In genomic region chr14:105730786-105731185, GRCm38 (mm10) we compare ENCODE assay signal across 8 mouse cellular contexts.
DNase-seq lines count a peak whose midpoint lies in the region; ATAC-seq and TF ChIP-seq lines count a peak whose summit lies in the region.

No protein-coding gene starts in this region.

- peak; percentile 29 for DNase-seq in kidney, adult 11 months
- peak; percentile 71 for DNase-seq in cerebellum, adult 11-12 months
- DNase-seq in kidney, adult 18-20 months = peak; percentile 27
- peak; percentile 79 for DNase-seq in lung, postnatal 0 days (ENCODE audit: low spot score)
- no peak for DNase-seq in layer of hippocampus, postnatal 10 days (ENCODE audit: low spot score in 2 of 2)

- no peak overlapping the region for H3K4me2 ChIP-seq in kidney, embryonic 14.5 days (replicated peaks; ENCODE audit: low read depth, low read length)
- peak overlapping the region; percentile 21; the same call in 1 of the 2 replicates for H3K4me2 ChIP-seq in forebrain, embryonic 16.5 days (ENCODE audit: low read length)
- no peak overlapping the region for H3K4me2 ChIP-seq in lung, postnatal 0 days (replicated peaks; ENCODE audit: low read depth, low read length)
- peak overlapping the region; percentile 24; the same call in 1 of the 2 replicates for H3K4me2 ChIP-seq in stomach, embryonic 14.5 days (replicated peaks; ENCODE audit: low read depth, low read length)

- no peaks in the 10 kb centered on the region for H3K27me3 ChIP-seq in kidney, embryonic 14.5 days (ENCODE audit: control insufficient read depth, insufficient read depth, low read length)
- no peaks in the 10 kb centered on the region for H3K27me3 ChIP-seq in forebrain, embryonic 16.5 days (replicated peaks; ENCODE audit: control insufficient read depth, insufficient read depth, low read length)
- no peaks in the 10 kb centered on the region for H3K27me3 ChIP-seq in lung, postnatal 0 days (replicated peaks; ENCODE audit: insufficient read depth, low read length)
- H3K27me3 ChIP-seq in stomach, embryonic 14.5 days (ENCODE audit: control insufficient read depth, insufficient read depth, low read length) = no peaks in the 10 kb centered on the region

- no peak for TF ChIP-seq EP300 in lung, postnatal 0 days (IDR thresholded peaks at IDR 0.05)

- H3K27ac ChIP-seq in kidney, embryonic 14.5 days (ENCODE audit: low read depth, low read length) = no peak overlapping the region
- H3K27ac ChIP-seq in forebrain, embryonic 16.5 days (ENCODE audit: low read length) = no peak overlapping the region
- H3K27ac ChIP-seq in lung, postnatal 0 days (ENCODE audit: low read length) = peak overlapping the region; percentile 35; the same call in 1 of the 2 replicates
- H3K27ac ChIP-seq in stomach, embryonic 14.5 days (ENCODE audit: low read length) = no peak overlapping the region

- H3K9me3 ChIP-seq in kidney, embryonic 14.5 days (ENCODE audit: control insufficient read depth, low read length) = no peaks in the 10 kb centered on the region
- H3K9me3 ChIP-seq in forebrain, embryonic 16.5 days (ENCODE audit: control insufficient read depth, low read length) = no peaks in the 10 kb centered on the region
- H3K9me3 ChIP-seq in lung, postnatal 0 days (ENCODE audit: low read length) = no peaks in the 10 kb centered on the region
- no peaks in the 10 kb centered on the region for H3K9me3 ChIP-seq in stomach, embryonic 14.5 days (ENCODE audit: control insufficient read depth, low read depth, low read length)

- H3K9ac ChIP-seq in kidney, embryonic 14.5 days (ENCODE audit: low read depth, low read length) = no peak overlapping the region
- no peak overlapping the region for H3K9ac ChIP-seq in forebrain, embryonic 16.5 days (replicated peaks; ENCODE audit: low read depth, low read length)
- no peak overlapping the region for H3K9ac ChIP-seq in lung, postnatal 0 days (replicated peaks; ENCODE audit: low read depth)
- no peak overlapping the region for H3K9ac ChIP-seq in stomach, embryonic 14.5 days (replicated peaks; ENCODE audit: low read depth, low read length)

- H3K36me3 ChIP-seq in kidney, embryonic 14.5 days (ENCODE audit: control insufficient read depth, insufficient read depth, low read length) = no peaks in the 10 kb centered on the region
- H3K36me3 ChIP-seq in forebrain, embryonic 16.5 days (ENCODE audit: control insufficient read depth, insufficient read depth) = no peaks in the 10 kb centered on the region
- H3K36me3 ChIP-seq in lung, postnatal 0 days (ENCODE audit: insufficient read depth, low read length) = no peaks in the 10 kb centered on the region
- no peaks in the 10 kb centered on the region for H3K36me3 ChIP-seq in stomach, embryonic 14.5 days (ENCODE audit: control insufficient read depth, insufficient read depth, low read length)

- no peak for ATAC-seq in kidney, embryonic 14.5 days (ENCODE audit: low FRiP score, low TSS enrichment)
- ATAC-seq in forebrain, embryonic 16.5 days = peak; percentile 35
- ATAC-seq in lung, postnatal 0 days = no peak
- 0 out of 2 replicates have a peak, but pooled peaks have one; percentile 33 for ATAC-seq in stomach, embryonic 14.5 days (ENCODE audit: insufficient number of reproducible peaks, insufficient read depth, low FRiP score, low read depth)

- peaks cover 17% of the 10 kb centered on the region for H3K4me1 ChIP-seq in kidney, embryonic 14.5 days (ENCODE audit: control insufficient read depth, insufficient read depth, low read length)
- H3K4me1 ChIP-seq in forebrain, embryonic 16.5 days (replicated peaks; ENCODE audit: control insufficient read depth, insufficient read depth, low read length) = peaks cover 22% of the 10 kb centered on the region
- no peaks in the 10 kb centered on the region for H3K4me1 ChIP-seq in lung, postnatal 0 days (ENCODE audit: insufficient read depth, low read depth, low read length)
- peaks cover 18% of the 10 kb centered on the region for H3K4me1 ChIP-seq in stomach, embryonic 14.5 days (ENCODE audit: control insufficient read depth, insufficient read depth, low read length)

- TF ChIP-seq CTCF in lung, postnatal 0 days (IDR thresholded peaks at IDR 0.05) = no peak

- no peak overlapping the region for H3K4me3 ChIP-seq in kidney, embryonic 14.5 days (ENCODE audit: low read length)
- no peak overlapping the region for H3K4me3 ChIP-seq in forebrain, embryonic 16.5 days (replicated peaks; ENCODE audit: low read length)
- no peak overlapping the region for H3K4me3 ChIP-seq in lung, postnatal 0 days (ENCODE audit: low read depth, low read length)
- no peak overlapping the region for H3K4me3 ChIP-seq in stomach, embryonic 14.5 days (ENCODE audit: low read depth, low read length)

- WGBS in kidney, embryonic 14.5 days = 10% methylated on average over 4 of the region's 4 CpGs
- WGBS in forebrain, embryonic 16.5 days = 5% methylated on average over 4 of the region's 4 CpGs
- WGBS in lung, postnatal 0 days = 17% methylated on average over 4 of the region's 4 CpGs
- 6% methylated on average over 4 of the region's 4 CpGs for WGBS in stomach, embryonic 14.5 days

Comparison
In these comparisons a context has a peak if more than half of its experiments do, and no peak if none do; other contexts are left out.
1. DNase-seq: peak in kidney, adult 11 months (single experiment), cerebellum, adult 11-12 months (single experiment), kidney, adult 18-20 months (single experiment) and lung, postnatal 0 days (single experiment); none in layer of hippocampus, postnatal 10 days (0 of 2).
2. ATAC-seq: peak in forebrain, embryonic 16.5 days (single experiment) and stomach, embryonic 14.5 days (single experiment); none in kidney, embryonic 14.5 days (single experiment) and lung, postnatal 0 days (single experiment).
3. H3K4me2 ChIP-seq: peak in forebrain, embryonic 16.5 days (single experiment) and stomach, embryonic 14.5 days (single experiment); none in kidney, embryonic 14.5 days (single experiment) and lung, postnatal 0 days (single experiment).